Mouse (Mus musculus) heart, embryonic 10.5 days (tissue): ENCODE data around the gene Klrb1. TPM values are rescaled to one million over a fixed set of nuclear protein-coding genes. Genes with fewer than 3 reads are reported as not detected.
"Not testable (repeated sequence)": the region's sequence is repeated elsewhere in the genome, so short reads cannot be mapped to it uniquely, and the experiment has no call there.

Experiments used
- DNase-seq: peaks from one replicate; pipeline ENCODE4 v3.0.0-alpha.2; 2017; ENCODE audit warnings: low spot score
- H3K27ac ChIP-seq: fragments of 300-500 bp; sonication (generic); 2 replicates; pipeline ENCODE4 v1.5.1; 2016; ENCODE audit warnings: mild to moderate bottlenecking
- H3K27me3 ChIP-seq: fragments of 300-500 bp; sonication (generic); 2 replicates; pipeline ENCODE4 v1.6.1; 2016; ENCODE audit warnings: mild to moderate bottlenecking; ENCODE audit not compliant: poor library complexity, insufficient read depth, severe bottlenecking
- H3K36me3 ChIP-seq: fragments of 300-500 bp; sonication (generic); 2 replicates; pipeline ENCODE4 v1.6.1; 2016; ENCODE audit warnings: mild to moderate bottlenecking, moderate library complexity
- H3K4me1 ChIP-seq: fragments of 300-500 bp; sonication (generic); 2 replicates; pipeline ENCODE4 v1.6.1; 2016; ENCODE audit warnings: mild to moderate bottlenecking
- H3K4me3 ChIP-seq: fragments of 300-500 bp; sonication (generic); 2 replicates; pipeline ENCODE4 v1.5.1; 2016; ENCODE audit warnings: mild to moderate bottlenecking, moderate library complexity
- H3K9me3 ChIP-seq: fragments of 300-500 bp; sonication (generic); 2 replicates; pipeline ENCODE4 v1.6.1; 2016; ENCODE audit warnings: mild to moderate bottlenecking, moderate library complexity
- WGBS: fragments of 180-500 bp; shearing (Covaris S2); methylation state at CpG from one replicate; pipeline ENCODE4 v1.1.7; 2016; 5-methylcytosine and 5-hydroxymethylcytosine counted together
- polyA plus RNA-seq: library from polyadenylated mRNA; unstranded; fragments of >200 nt; fragmentation: Nextera tagmentation; extraction: Ambion mirVana; gene quantifications from 2 replicates; pipeline ENCODE4 v1.2.1, GENCODE M21; 2016

Gene Klrb1
- not detected in 2 replicates for polyA plus RNA-seq

- Histone ChIP-seq H3K27ac (no peak within 1 kb of the TSS), H3K4me1 (no peaks in the 10 kb centered on the region), H3K27me3 (no peaks in the 10 kb centered on the region), H3K4me3 (no peak within 1 kb of the TSS), H3K36me3 (no peaks in the 10 kb centered on the region), H3K9me3 (no peaks in the 10 kb centered on the region)
- no peak for DNase-seq
- WGBS, result 82% methylated on average over 4 of the region's 4 CpGs
Measured at GRCm38 (mm10) chr6:128722959-128723358, at the start of gene Klrb1. Klrb1 (minus strand) TSS chr6:128723059.

- 80% methylated on average over 10 of the region's 10 CpGs for WGBS
- 0 out of 2 replicates have a peak, but pooled peaks cover 4% of the 10 kb centered on the region for H3K9me3 ChIP-seq
- no peak overlapping the region for H3K4me3 ChIP-seq
- no peak for DNase-seq
- H3K4me1 ChIP-seq, result 0 out of 2 replicates have a peak, but pooled peaks cover 3% of the 10 kb centered on the region
- H3K27ac ChIP-seq, result no peak overlapping the region
- H3K27me3 ChIP-seq, result no peaks in the 10 kb centered on the region
- no peaks in the 10 kb centered on the region for H3K36me3 ChIP-seq
Measured at GRCm38 (mm10) chr6:128769481-128770253, 46.8 kb upstream of the Klrb1 start.

GRCm38 (mm10) chr6:128768047-128768446, 45.2 kb upstream of the Klrb1 start:
- WGBS, result 71% methylated on average over 4 of the region's 4 CpGs
- H3K27me3 ChIP-seq, result no peaks in the 10 kb centered on the region
- H3K4me3 ChIP-seq, result no peak overlapping the region
- H3K4me1 ChIP-seq, result 0 out of 2 replicates have a peak, but pooled peaks cover 3% of the 10 kb centered on the region
- no peak overlapping the region for H3K27ac ChIP-seq
- no peaks in the 10 kb centered on the region for H3K36me3 ChIP-seq
- 0 out of 2 replicates have a peak, but pooled peaks cover 2% of the 10 kb centered on the region for H3K9me3 ChIP-seq
- DNase-seq, result no peak

GRCm38 (mm10) chr6:128766486-128767254, 43.8 kb upstream of the Klrb1 start:
- H3K4me3 ChIP-seq, H3K36me3 ChIP-seq, H3K9me3 ChIP-seq, H3K4me1 ChIP-seq, H3K27me3 ChIP-seq, DNase-seq, H3K27ac ChIP-seq: not testable (repeated sequence)
- 63% methylated on average over 6 of the region's 6 CpGs for WGBS

GRCm38 (mm10) chr6:128765211-128765610, 42.4 kb upstream of the Klrb1 start:
- H3K27me3 ChIP-seq, result no peaks in the 10 kb centered on the region
- DNase-seq, result no peak
- H3K4me1 ChIP-seq, result 0 out of 2 replicates have a peak, but pooled peaks cover 3% of the 10 kb centered on the region
- H3K9me3 ChIP-seq, result no peaks in the 10 kb centered on the region
- H3K36me3 ChIP-seq, result no peaks in the 10 kb centered on the region
- no peak overlapping the region for H3K27ac ChIP-seq
- 67% methylated on average over 1 of the region's 1 CpGs for WGBS
- no peak overlapping the region for H3K4me3 ChIP-seq

GRCm38 (mm10) chr6:128764598-128764997, 41.7 kb upstream of the Klrb1 start:
- no peaks in the 10 kb centered on the region for H3K27me3 ChIP-seq
- no peaks in the 10 kb centered on the region for H3K36me3 ChIP-seq
- 0 out of 2 replicates have a peak overlapping the region, but pooled peaks have one; percentile 10 for H3K27ac ChIP-seq
- no peak for DNase-seq
- no peaks in the 10 kb centered on the region for H3K9me3 ChIP-seq
- whole genome bisulfite sequencing, result 22% methylated on average over 5 of the region's 5 CpGs
- H3K4me3 ChIP-seq, result peak overlapping the region; percentile 64
- 0 out of 2 replicates have a peak, but pooled peaks cover 3% of the 10 kb centered on the region for H3K4me1 ChIP-seq

GRCm38 (mm10) chr6:128763736-128764523, 41.1 kb upstream of the Klrb1 start:
- Histone ChIP-seq H3K36me3 (no peaks in the 10 kb centered on the region), H3K27ac (peak overlapping the region; percentile 62; the same call in 1 of the 2 replicates), H3K9me3 (no peaks in the 10 kb centered on the region), H3K4me3 (peak overlapping the region; percentile 64), H3K27me3 (no peaks in the 10 kb centered on the region), H3K4me1 (0 out of 2 replicates have a peak, but pooled peaks cover 3% of the 10 kb centered on the region)
- 4% methylated on average over 30 of the region's 30 CpGs for WGBS
- DNase-seq, result peak; percentile 98

- not testable (repeated sequence) for DNase-seq, H3K27ac ChIP-seq, H3K36me3 ChIP-seq, H3K27me3 ChIP-seq, H3K4me1 ChIP-seq, H3K9me3 ChIP-seq
- WGBS, result 74% methylated on average over 10 of the region's 10 CpGs
- H3K4me3 ChIP-seq, result peak overlapping the region; percentile 64
Measured at GRCm38 (mm10) chr6:128762892-128763670, 40.2 kb upstream of the Klrb1 start.

GRCm38 (mm10) chr6:128761144-128761540, 38.3 kb upstream of the Klrb1 start:
- WGBS, result 47% methylated on average over 5 of the region's 5 CpGs
- no peak for DNase-seq
- Histone ChIP-seq H3K27me3 (no peaks in the 10 kb centered on the region), H3K9me3 (no peaks in the 10 kb centered on the region), H3K4me1 (no peaks in the 10 kb centered on the region), H3K27ac (peak overlapping the region; percentile 75; the same call in 1 of the 2 replicates), H3K4me3 (peak overlapping the region; percentile 66), H3K36me3 (no peaks in the 10 kb centered on the region)

- H3K4me1 ChIP-seq, H3K9me3 ChIP-seq, H3K36me3 ChIP-seq, H3K27me3 ChIP-seq: not testable (repeated sequence)
- peak; percentile 89 for DNase-seq
- Histone ChIP-seq H3K27ac (peak overlapping the region; percentile 76), H3K4me3 (peak overlapping the region; percentile 66)
- WGBS, result under 1% methylated on average over 44 of the region's 44 CpGs
Measured at GRCm38 (mm10) chr6:128760416-128761143, 37.7 kb upstream of the Klrb1 start.

- Histone ChIP-seq H3K27ac (peak overlapping the region; percentile 76), H3K4me3 (peak overlapping the region; percentile 66)
- under 1% methylated on average over 22 of the region's 22 CpGs for WGBS
- not testable (repeated sequence) for H3K4me1 ChIP-seq, H3K9me3 ChIP-seq, H3K36me3 ChIP-seq, H3K27me3 ChIP-seq
- peak; percentile 92 for DNase-seq
Measured at GRCm38 (mm10) chr6:128760016-128760415, 37.2 kb upstream of the Klrb1 start.
